Mouse (Mus musculus) small intestine, adult 2 months (tissue): Measurements from ENCODE around the gene Sirt6. TPM values are rescaled to one million over a fixed set of nuclear protein-coding genes. Genes with fewer than 3 reads are reported as not detected.

Experiments
- H3K27ac ChIP-seq: fragments of 200-500 bp; 2 replicates; pipeline ENCODE4 v1.5.1; 2012; ENCODE audit warnings: low read depth, low read length, control low read depth, inconsistent platforms; ENCODE audit not compliant: insufficient read depth
- H3K27me3 ChIP-seq: fragments of 200-500 bp; 2 replicates; pipeline ENCODE4 v1.6.1; 2012; ENCODE audit warnings: mild to moderate bottlenecking, moderate library complexity, low read length, inconsistent platforms; ENCODE audit not compliant: control insufficient read depth, insufficient read depth
- H3K36me3 ChIP-seq: fragments of 200-500 bp; 2 replicates; pipeline ENCODE4 v1.6.1; 2012; ENCODE audit warnings: mild to moderate bottlenecking, low read length, control low read depth, inconsistent platforms; ENCODE audit not compliant: control insufficient read depth, insufficient read depth
- H3K4me1 ChIP-seq: fragments of 200-500 bp; 2 replicates; pipeline ENCODE4 v1.6.1; 2012; ENCODE audit warnings: low read length, inconsistent platforms, mixed read lengths; ENCODE audit not compliant: control insufficient read depth, insufficient read depth, insufficient read length
- H3K4me3 ChIP-seq: fragments of 200-500 bp; 2 replicates; pipeline ENCODE4 v1.5.1; 2012; ENCODE audit warnings: low read depth, mild to moderate bottlenecking, control low read depth, inconsistent platforms, low read length, moderate library complexity
- CTCF ChIP-seq: fragments of 200-500 bp; IDR thresholded peaks from 2 replicates; pipeline ENCODE4 v1.5.1; 2012; ENCODE audit warnings: low read depth, mild to moderate bottlenecking, control low read depth, inconsistent platforms, low read length, moderate library complexity, mixed read lengths; ENCODE audit not compliant: insufficient replicate concordance, insufficient read length; ENCODE audit errors: extremely low read depth
- POLR2A ChIP-seq: fragments of 200-500 bp; IDR thresholded peaks from 2 replicates; pipeline ENCODE4 v1.6.1; 2012; ENCODE audit warnings: low read depth, mild to moderate bottlenecking, control low read depth, inconsistent platforms, low read length, moderate library complexity
- WGBS: fragments of 180-500 bp; shearing (Covaris S2); methylation state at CpG from one replicate; pipeline ENCODE4 v1.1.7; 2018; 5-methylcytosine and 5-hydroxymethylcytosine counted together
- polyA plus RNA-seq: library from polyadenylated mRNA; depleted of rRNA; stranded (reverse); fragments of >200 nt; gene quantifications from 2 replicates; pipeline ENCODE4 v1.2.3, GENCODE M21; 2012

The Sirt6 gene
- polyA plus RNA-seq, 1 experiment = 34.7 TPM

DNA sequence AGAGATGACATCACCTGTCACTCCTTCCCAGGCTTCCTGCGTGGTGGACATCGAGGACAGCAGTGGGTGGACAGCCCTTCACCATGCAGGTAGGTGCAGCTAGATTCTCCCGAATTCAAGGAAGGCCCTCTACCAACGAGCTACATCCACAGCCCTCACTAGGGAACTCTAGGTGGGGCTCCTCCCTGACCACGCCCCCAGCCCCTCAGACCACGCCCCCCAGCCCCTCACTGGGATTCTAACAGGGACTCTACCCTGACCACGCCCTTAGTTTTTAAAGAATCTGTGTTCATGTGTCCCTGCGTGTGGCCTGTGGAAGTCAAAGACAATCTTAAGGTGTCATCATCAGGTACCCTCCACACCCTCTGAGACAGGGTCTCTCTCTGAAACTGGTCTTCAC lies 8.7 kb upstream of the Sirt6 start:
- peaks cover 3% of the 10 kb centered on the region for H3K4me1 ChIP-seq
- no peak for TF ChIP-seq CTCF
- no peak overlapping the region for H3K27ac ChIP-seq
- H3K27me3 ChIP-seq = no peaks in the 10 kb centered on the region
- WGBS = 20% methylated on average over 8 of the region's 8 CpGs
- no peak overlapping the region for H3K4me3 ChIP-seq
- no peaks in the 10 kb centered on the region for H3K36me3 ChIP-seq

DNA sequence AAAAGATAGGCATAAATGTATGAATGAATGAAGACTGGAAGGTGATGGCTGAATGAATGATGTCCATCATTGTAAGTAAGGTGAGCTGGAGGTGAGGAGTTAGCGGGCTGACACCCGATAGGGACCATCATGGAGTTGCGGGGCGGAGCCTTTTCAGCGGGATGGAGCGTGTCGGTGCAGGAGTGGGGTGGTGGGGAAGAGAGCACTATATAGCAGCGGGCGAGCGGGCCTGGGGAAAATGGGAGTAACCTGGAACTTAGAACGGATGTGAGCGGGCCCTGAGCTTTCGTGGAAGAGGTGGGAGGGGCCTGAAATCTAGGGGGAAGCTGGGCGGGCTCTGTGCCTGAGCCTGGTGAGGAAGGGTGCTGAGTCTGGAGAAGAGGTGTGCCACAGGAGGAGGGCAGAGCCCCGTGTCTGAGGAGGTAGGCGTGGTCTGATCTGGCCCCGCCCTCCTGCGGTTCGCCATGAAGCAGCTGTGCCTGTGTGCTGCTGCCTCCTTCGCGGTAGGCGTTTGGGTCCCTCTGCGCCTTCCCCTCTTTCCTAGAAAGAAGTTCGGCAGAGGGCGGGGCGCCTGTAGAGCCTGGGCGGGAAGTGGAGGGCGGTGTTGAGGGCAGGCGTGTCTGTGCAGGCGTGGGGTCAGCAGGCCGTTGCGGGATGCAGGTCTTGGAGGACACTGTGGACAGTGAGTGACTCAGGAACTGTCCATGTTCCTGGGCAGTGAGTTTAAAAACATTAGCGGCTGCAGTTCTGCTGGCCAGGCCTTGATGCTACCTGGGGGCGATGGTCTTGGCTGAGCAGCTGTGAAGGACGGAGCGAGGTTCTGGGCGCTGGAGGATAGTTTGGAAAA lies 5.9 kb upstream of the Sirt6 start:
- Histone ChIP-seq H3K27me3 (no peaks in the 10 kb centered on the region), H3K4me3 (peak overlapping the region; percentile 57), H3K27ac (no peak overlapping the region), H3K4me1 (peaks cover 5% of the 10 kb centered on the region), H3K36me3 (no peaks in the 10 kb centered on the region)
- TF ChIP-seq CTCF (no peak), POLR2A (no peak)
- WGBS = 5% methylated on average over 37 of the region's 37 CpGs

DNA sequence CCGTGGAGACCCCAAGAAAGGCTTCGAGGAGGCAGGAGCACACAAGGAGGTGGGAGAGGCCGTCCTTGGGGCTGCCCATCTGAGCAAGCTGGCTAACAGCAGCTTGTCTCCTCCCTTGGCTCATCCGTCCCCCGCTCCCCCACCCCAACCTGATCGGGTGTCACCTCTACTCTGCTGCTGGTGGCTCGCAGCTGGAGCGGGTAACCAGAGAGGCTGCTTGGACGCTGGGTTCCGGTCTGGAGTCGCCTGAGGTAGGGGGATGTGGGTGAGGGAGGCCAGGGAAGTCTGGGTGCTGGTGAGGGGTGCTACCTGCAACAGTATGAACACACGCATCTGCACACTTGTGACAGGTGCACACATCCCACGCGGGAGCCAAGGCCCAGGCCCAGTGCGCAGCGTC lies 793 bp upstream of the Sirt6 start, which contains the start of gene Ankrd24:
Gene Ankrd24 (plus strand): TSS at position 151 of the 400 bp plus-strand sequence.
- H3K27me3 ChIP-seq = no peaks in the 10 kb centered on the region
- WGBS = 88% methylated on average over 16 of the region's 16 CpGs
- peaks cover 1% of the 10 kb centered on the region; the same call in 1 of the 2 replicates for H3K36me3 ChIP-seq

DNA sequence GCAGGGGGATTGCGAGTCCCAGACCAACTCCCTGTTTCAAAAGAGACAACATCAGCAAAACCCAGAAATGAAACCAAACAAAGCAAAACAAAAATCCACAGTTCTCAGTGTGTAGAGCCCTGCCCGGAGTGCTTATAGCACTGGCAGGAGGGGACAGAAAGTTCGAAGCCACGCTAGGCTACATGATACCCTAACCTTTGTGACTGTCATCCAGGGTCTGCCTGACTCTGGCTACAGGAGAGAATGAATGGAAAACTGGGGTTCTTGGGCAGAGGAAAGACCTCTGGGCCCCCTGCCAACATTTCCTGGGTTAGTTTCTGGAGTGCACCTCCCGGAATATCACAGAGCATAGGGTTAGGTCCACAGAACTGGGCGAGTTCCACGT lies 231 bp upstream of the Sirt6 start:
- peaks cover 1% of the 10 kb centered on the region; the same call in 1 of the 2 replicates for H3K36me3 ChIP-seq
- WGBS = 14% methylated on average over 7 of the region's 7 CpGs
- no peak for TF ChIP-seq CTCF
- TF ChIP-seq POLR2A = no peak
- H3K27ac ChIP-seq = peak overlapping the region; percentile 88
- peak overlapping the region; percentile 85 for H3K4me3 ChIP-seq
- H3K27me3 ChIP-seq = no peaks in the 10 kb centered on the region
- H3K4me1 ChIP-seq = peaks cover 15% of the 10 kb centered on the region

More for the DNA sequence above, 793 bp upstream of the Sirt6 start, which contains the start of gene Ankrd24:
- TF ChIP-seq POLR2A (no peak), CTCF (no peak)
- peaks cover 15% of the 10 kb centered on the region for H3K4me1 ChIP-seq
- H3K27ac ChIP-seq = peak within 1 kb of the TSS; percentile 88
- H3K4me3 ChIP-seq = peak within 1 kb of the TSS; percentile 85

DNA sequence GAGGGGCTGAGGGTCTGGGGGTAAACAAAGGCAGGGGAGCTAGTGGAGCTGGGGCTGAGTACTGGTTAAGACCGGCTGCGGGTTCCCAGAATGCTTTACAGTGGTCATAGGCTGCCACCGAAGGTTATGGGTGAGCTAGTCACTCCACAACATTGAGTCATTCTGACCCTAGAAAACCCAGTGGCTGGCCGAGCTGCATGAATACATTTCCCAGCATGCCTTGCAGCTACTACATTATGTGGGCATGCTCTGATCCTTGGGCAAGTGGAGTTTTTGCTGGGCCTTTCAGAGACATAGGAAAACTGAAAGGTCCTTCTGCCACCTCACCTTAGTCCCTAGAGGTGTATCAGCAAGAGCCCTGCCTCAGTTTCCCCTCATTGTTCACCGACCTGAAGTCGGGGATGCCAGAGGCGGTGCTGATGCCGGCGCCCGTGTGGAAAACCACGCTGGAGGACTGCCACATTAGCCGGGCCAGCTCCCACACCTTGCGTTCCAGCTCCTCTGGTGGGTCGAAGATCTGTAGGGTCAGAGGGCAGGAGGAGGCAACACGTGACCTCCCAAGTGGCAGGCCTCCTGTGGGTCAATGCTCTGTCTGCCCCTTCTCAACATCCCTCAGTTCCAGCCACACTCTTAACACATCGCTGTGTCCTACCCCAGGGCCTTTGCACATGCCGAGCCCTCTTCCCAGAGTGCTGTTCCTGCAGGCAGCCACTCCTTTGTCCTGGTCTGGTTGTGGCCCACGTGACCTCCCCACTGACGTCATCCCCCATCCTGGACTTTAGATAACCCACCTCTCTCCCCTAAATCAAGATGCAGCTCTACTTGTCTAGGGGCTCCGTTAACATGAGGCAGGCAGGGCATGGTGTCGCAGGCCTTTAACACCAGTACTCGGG lies 1.2 kb downstream of the Sirt6 start:
- Histone ChIP-seq H3K4me3 (peak overlapping the region; percentile 85), H3K36me3 (peaks cover 8% of the 10 kb centered on the region; the same call in 1 of the 2 replicates), H3K27ac (no peak overlapping the region), H3K27me3 (no peaks in the 10 kb centered on the region), H3K4me1 (peaks cover 15% of the 10 kb centered on the region)
- 83% methylated on average over 22 of the region's 22 CpGs for WGBS
- TF ChIP-seq CTCF (no peak), POLR2A (no peak)

- Histone ChIP-seq H3K27me3 (no peaks in the 10 kb centered on the region), H3K4me3 (no peak overlapping the region), H3K27ac (no peak overlapping the region), H3K36me3 (peaks cover 8% of the 10 kb centered on the region; the same call in 1 of the 2 replicates), H3K4me1 (peaks cover 14% of the 10 kb centered on the region)
- TF ChIP-seq CTCF (no peak), POLR2A (no peak)
- WGBS = 63% methylated on average over 8 of the region's 8 CpGs
Observed at GRCm38 (mm10) chr10:81623441-81623840, 4.2 kb downstream of the Sirt6 start.
